ENCODE assay signal across 8 mouse cellular contexts in genomic region chr8:83165931-83166867, GRCm38 (mm10). TPM values are rescaled to one million over a fixed set of nuclear protein-coding genes. Genes with fewer than 3 reads are reported as not detected.
DNase-seq lines count a peak whose midpoint lies in the region; ATAC-seq lines count a peak whose summit lies in the region.

Gene Gm10645 (minus strand): TSS chr8:83166170.

- H3K4me3 ChIP-seq in forebrain, embryonic 11.5 days (ENCODE audit: low read depth, low read length): peak within 1 kb of the TSS; percentile 80
- peak within 1 kb of the TSS; percentile 70 for H3K4me3 ChIP-seq in heart, embryonic 13.5 days
- peak within 1 kb of the TSS; percentile 79 for H3K4me3 ChIP-seq in kidney, embryonic 16.5 days (ENCODE audit: low read length)
- H3K4me3 ChIP-seq in limb, embryonic 15.5 days: peak within 1 kb of the TSS; percentile 69
- H3K4me3 ChIP-seq in midbrain, embryonic 13.5 days (replicated peaks): peak within 1 kb of the TSS; percentile 89

- no peaks in the 10 kb centered on the region for H3K9me3 ChIP-seq in forebrain, embryonic 11.5 days (ENCODE audit: control insufficient read depth, low read length)
- H3K9me3 ChIP-seq in heart, embryonic 13.5 days: no peaks in the 10 kb centered on the region
- H3K9me3 ChIP-seq in kidney, embryonic 16.5 days (ENCODE audit: low read length): no peaks in the 10 kb centered on the region
- no peaks in the 10 kb centered on the region for H3K9me3 ChIP-seq in limb, embryonic 15.5 days
- H3K9me3 ChIP-seq in midbrain, embryonic 13.5 days: no peaks in the 10 kb centered on the region

- WGBS in forebrain, embryonic 11.5 days: 2% methylated on average over 54 of the region's 54 CpGs
- WGBS in heart, embryonic 13.5 days: 4% methylated on average over 50 of the region's 54 CpGs
- 2% methylated on average over 51 of the region's 54 CpGs for WGBS in kidney, embryonic 16.5 days
- 3% methylated on average over 54 of the region's 54 CpGs for WGBS in limb, embryonic 15.5 days
- WGBS in midbrain, embryonic 13.5 days: 2% methylated on average over 54 of the region's 54 CpGs

- H3K9ac ChIP-seq in forebrain, embryonic 11.5 days (ENCODE audit: low read length): peak within 1 kb of the TSS; percentile 97
- H3K9ac ChIP-seq in heart, embryonic 13.5 days: peak within 1 kb of the TSS; percentile 85
- H3K9ac ChIP-seq in kidney, embryonic 16.5 days (replicated peaks; ENCODE audit: low read length): peak within 1 kb of the TSS; percentile 85
- peak within 1 kb of the TSS; percentile 72 for H3K9ac ChIP-seq in limb, embryonic 15.5 days
- peak within 1 kb of the TSS; percentile 98 for H3K9ac ChIP-seq in midbrain, embryonic 13.5 days (replicated peaks)

- no peaks in the 10 kb centered on the region for H3K27me3 ChIP-seq in forebrain, embryonic 11.5 days (ENCODE audit: control insufficient read depth, insufficient read depth, low read length)
- H3K27me3 ChIP-seq in heart, embryonic 13.5 days (replicated peaks): peaks cover 47% of the 10 kb centered on the region
- 0 out of 2 replicates have a peak, but pooled peaks cover 7% of the 10 kb centered on the region for H3K27me3 ChIP-seq in kidney, embryonic 16.5 days (ENCODE audit: insufficient read depth, low read length)
- H3K27me3 ChIP-seq in limb, embryonic 15.5 days: peaks cover 10% of the 10 kb centered on the region; the same call in 1 of the 2 replicates
- no peaks in the 10 kb centered on the region for H3K27me3 ChIP-seq in midbrain, embryonic 13.5 days
- peaks cover 7% of the 10 kb centered on the region; the same call in 1 of the 2 replicates for H3K27me3 ChIP-seq in splenic B cell, adult 2 months (ENCODE audit: control insufficient read depth, insufficient read depth, low read length, poor library complexity, severe bottlenecking)

- ATAC-seq in forebrain, embryonic 11.5 days (replicated peaks; ENCODE audit: low FRiP score): peak; percentile 67
- ATAC-seq in heart, embryonic 13.5 days (ENCODE audit: extremely low read depth, insufficient number of reproducible peaks, low FRiP score, low TSS enrichment): peak; percentile 15; the same call in 1 of the 2 replicates
- ATAC-seq in kidney, embryonic 16.5 days (ENCODE audit: low FRiP score, low TSS enrichment): peak; percentile 57
- 0 out of 2 replicates have a peak, but pooled peaks have one; percentile 41 for ATAC-seq in limb, embryonic 15.5 days (ENCODE audit: insufficient number of reproducible peaks, low FRiP score, low TSS enrichment, low read depth)
- peak; percentile 83 for ATAC-seq in midbrain, embryonic 13.5 days

- peak within 1 kb of the TSS; percentile 80 for H3K27ac ChIP-seq in forebrain, embryonic 11.5 days (ENCODE audit: low read depth, low read length)
- H3K27ac ChIP-seq in heart, embryonic 13.5 days (replicated peaks): peak within 1 kb of the TSS; percentile 70
- peak within 1 kb of the TSS; percentile 68 for H3K27ac ChIP-seq in kidney, embryonic 16.5 days (ENCODE audit: low read length)
- H3K27ac ChIP-seq in limb, embryonic 15.5 days: peak within 1 kb of the TSS; percentile 74
- H3K27ac ChIP-seq in midbrain, embryonic 13.5 days: peak within 1 kb of the TSS; percentile 96

- H3K4me1 ChIP-seq in forebrain, embryonic 11.5 days (replicated peaks; ENCODE audit: control insufficient read depth, insufficient read depth, low read length): no peaks in the 10 kb centered on the region
- H3K4me1 ChIP-seq in heart, embryonic 13.5 days: peaks cover 5% of the 10 kb centered on the region
- peaks cover 10% of the 10 kb centered on the region for H3K4me1 ChIP-seq in kidney, embryonic 16.5 days (ENCODE audit: insufficient read depth, low read length)
- peaks cover 13% of the 10 kb centered on the region for H3K4me1 ChIP-seq in limb, embryonic 15.5 days
- H3K4me1 ChIP-seq in midbrain, embryonic 13.5 days (replicated peaks): peaks cover 40% of the 10 kb centered on the region

- peak; percentile 21 for DNase-seq in thymus, postnatal 4 days
- no peak for DNase-seq in thymus, postnatal 25 days
- peak; percentile 75 for DNase-seq in forebrain, embryonic 11.5 days (ENCODE audit: low spot score)
- peak; percentile 41 for DNase-seq in splenic B cell, adult 2 months (ENCODE audit: low read depth, low spot score)

- no peaks in the 10 kb centered on the region for H3K36me3 ChIP-seq in forebrain, embryonic 11.5 days (ENCODE audit: control insufficient read depth, insufficient read depth, low read length)
- H3K36me3 ChIP-seq in heart, embryonic 13.5 days: no peaks in the 10 kb centered on the region
- H3K36me3 ChIP-seq in kidney, embryonic 16.5 days (ENCODE audit: insufficient read depth, low read length): no peaks in the 10 kb centered on the region
- no peaks in the 10 kb centered on the region for H3K36me3 ChIP-seq in limb, embryonic 15.5 days
- no peaks in the 10 kb centered on the region for H3K36me3 ChIP-seq in midbrain, embryonic 13.5 days
- H3K36me3 ChIP-seq in splenic B cell, adult 2 months (ENCODE audit: control insufficient read depth, insufficient read depth, low read length, poor library complexity, severe bottlenecking): no peaks in the 10 kb centered on the region

- peak within 1 kb of the TSS; percentile 77 for H3K4me2 ChIP-seq in forebrain, embryonic 11.5 days (ENCODE audit: low read depth, low read length, severe bottlenecking)
- H3K4me2 ChIP-seq in heart, embryonic 13.5 days: peak within 1 kb of the TSS; percentile 90
- peak within 1 kb of the TSS; percentile 95 for H3K4me2 ChIP-seq in kidney, embryonic 16.5 days (replicated peaks; ENCODE audit: low read depth, low read length)
- H3K4me2 ChIP-seq in limb, embryonic 15.5 days: peak within 1 kb of the TSS; percentile 93
- H3K4me2 ChIP-seq in midbrain, embryonic 13.5 days (replicated peaks): peak within 1 kb of the TSS; percentile 71

RNA-seq across cellular contexts. Expression of gene Gm10645, which starts in this region (rescaled TPM):
- 2.8 and 4.1 TPM in 2 replicates for polyA plus RNA-seq in forebrain, embryonic 11.5 days (2014; fragmentation: Nextera tagmentation; extraction: Ambion mirVana)
- polyA plus RNA-seq in heart, embryonic 13.5 days (2015; fragmentation: Nextera tagmentation; extraction: Ambion mirVana): 0.64 and 0.80 TPM in 2 replicates
- polyA plus RNA-seq in kidney, embryonic 16.5 days (2015; fragmentation: Nextera tagmentation; extraction: Ambion mirVana): 0.86 and 1.7 TPM in 2 replicates
- polyA plus RNA-seq in limb, embryonic 15.5 days (2015; fragmentation: Nextera tagmentation; extraction: Ambion mirVana): 0.27 and 0.70 TPM in 2 replicates
- polyA plus RNA-seq in midbrain, embryonic 13.5 days (2015; fragmentation: Nextera tagmentation; extraction: Ambion mirVana): 6.9 and 7.4 TPM in 2 replicates

Comparison
In these comparisons a context has a peak if more than half of its experiments do, and no peak if none do; other contexts are left out.
1. Peak in ATAC-seq, H3K4me3 ChIP-seq, H3K27ac ChIP-seq, H3K9ac ChIP-seq and H3K4me2 ChIP-seq in heart, embryonic 13.5 days; RNA of the gene not detected or under 1 TPM.
2. Peak in ATAC-seq, H3K4me3 ChIP-seq, H3K27ac ChIP-seq, H3K9ac ChIP-seq and H3K4me2 ChIP-seq in limb, embryonic 15.5 days; RNA of the gene not detected or under 1 TPM.
3. ATAC-seq: peak in every context shown above with its lines; median percentile 83 in midbrain, embryonic 13.5 days; 67 in forebrain, embryonic 11.5 days; 57 in kidney, embryonic 16.5 days; 41 in limb, embryonic 15.5 days; 15 in heart, embryonic 13.5 days.